Mouse (Mus musculus): ENCODE results near the gene Kcnd3. TPM values are rescaled to one million over a fixed set of nuclear protein-coding genes. Genes with fewer than 3 reads are reported as not detected.

Kcnd3 gene
- polyA plus RNA-seq, 1 experiment, result 0.58 TPM

GRCm38 (mm10) chr3:105408211-105408610 is 43.9 kb upstream of the Kcnd3 start:
- WGBS, result 90% methylated on average over 3 of the region's 3 CpGs
- Histone ChIP-seq H3K4me1 (replicated peaks; ENCODE audit: control insufficient read depth, insufficient read depth, low read length) (no peaks in the 10 kb centered on the region), H3K27ac (ENCODE audit: control insufficient read depth, insufficient read depth, low read length) (no peak overlapping the region), H3K4me3 (ENCODE audit: control insufficient read depth, insufficient read depth, low read length) (no peak overlapping the region), H3K36me3 (ENCODE audit: control insufficient read depth, insufficient read depth, low read length) (no peaks in the 10 kb centered on the region), H3K27me3 (ENCODE audit: control insufficient read depth, insufficient read depth, low read length) (no peaks in the 10 kb centered on the region)
- DNase-seq, result no peak
- TF ChIP-seq POLR2A (IDR thresholded peaks at IDR 0.05; ENCODE audit: control insufficient read depth, extremely low read depth, insufficient read depth, low read length, poor library complexity), result no peak
- no peak for TF ChIP-seq CTCF (IDR thresholded peaks at IDR 0.05; ENCODE audit: borderline replicate concordance, control insufficient read depth, extremely low read depth, insufficient read depth, low read length, poor library complexity)

GRCm38 (mm10) chr3:105410810-105411209 is 41.3 kb upstream of the Kcnd3 start:
- H3K27me3 ChIP-seq (ENCODE audit: control insufficient read depth, insufficient read depth, low read length), result no peaks in the 10 kb centered on the region
- 96% methylated on average over 5 of the region's 5 CpGs for WGBS
- H3K27ac ChIP-seq (ENCODE audit: control insufficient read depth, insufficient read depth, low read length), result no peak overlapping the region
- no peaks in the 10 kb centered on the region for H3K4me1 ChIP-seq (replicated peaks; ENCODE audit: control insufficient read depth, insufficient read depth, low read length)
- DNase-seq, result no peak
- H3K4me3 ChIP-seq (ENCODE audit: control insufficient read depth, insufficient read depth, low read length), result no peak overlapping the region
- H3K36me3 ChIP-seq (ENCODE audit: control insufficient read depth, insufficient read depth, low read length), result no peaks in the 10 kb centered on the region
- TF ChIP-seq POLR2A (IDR thresholded peaks at IDR 0.05; ENCODE audit: control insufficient read depth, extremely low read depth, insufficient read depth, low read length, poor library complexity) (no peak), CTCF (IDR thresholded peaks at IDR 0.05; ENCODE audit: borderline replicate concordance, control insufficient read depth, extremely low read depth, insufficient read depth, low read length, poor library complexity) (no peak)

GRCm38 (mm10) chr3:105411776-105412175 is 40.4 kb upstream of the Kcnd3 start:
- no peaks in the 10 kb centered on the region for H3K36me3 ChIP-seq (ENCODE audit: control insufficient read depth, insufficient read depth, low read length)
- no peak overlapping the region for H3K27ac ChIP-seq (ENCODE audit: control insufficient read depth, insufficient read depth, low read length)
- TF ChIP-seq CTCF (IDR thresholded peaks at IDR 0.05; ENCODE audit: borderline replicate concordance, control insufficient read depth, extremely low read depth, insufficient read depth, low read length, poor library complexity) (no peak), POLR2A (IDR thresholded peaks at IDR 0.05; ENCODE audit: control insufficient read depth, extremely low read depth, insufficient read depth, low read length, poor library complexity) (no peak)
- DNase-seq, result no peak
- no peak overlapping the region for H3K4me3 ChIP-seq (ENCODE audit: control insufficient read depth, insufficient read depth, low read length)
- H3K4me1 ChIP-seq (replicated peaks; ENCODE audit: control insufficient read depth, insufficient read depth, low read length), result no peaks in the 10 kb centered on the region
- H3K27me3 ChIP-seq (ENCODE audit: control insufficient read depth, insufficient read depth, low read length), result no peaks in the 10 kb centered on the region
- WGBS, result 91% methylated on average over 4 of the region's 4 CpGs

GRCm38 (mm10) chr3:105412229-105412628 is 39.9 kb upstream of the Kcnd3 start:
- no peaks in the 10 kb centered on the region for H3K27me3 ChIP-seq (ENCODE audit: control insufficient read depth, insufficient read depth, low read length)
- no peaks in the 10 kb centered on the region for H3K36me3 ChIP-seq (ENCODE audit: control insufficient read depth, insufficient read depth, low read length)
- no peaks in the 10 kb centered on the region for H3K4me1 ChIP-seq (replicated peaks; ENCODE audit: control insufficient read depth, insufficient read depth, low read length)
- no peak overlapping the region for H3K4me3 ChIP-seq (ENCODE audit: control insufficient read depth, insufficient read depth, low read length)
- no peak overlapping the region for H3K27ac ChIP-seq (ENCODE audit: control insufficient read depth, insufficient read depth, low read length)
- TF ChIP-seq POLR2A (IDR thresholded peaks at IDR 0.05; ENCODE audit: control insufficient read depth, extremely low read depth, insufficient read depth, low read length, poor library complexity), result no peak
- no peak for TF ChIP-seq CTCF (IDR thresholded peaks at IDR 0.05; ENCODE audit: borderline replicate concordance, control insufficient read depth, extremely low read depth, insufficient read depth, low read length, poor library complexity)
- no peak for DNase-seq
- whole genome bisulfite sequencing, result 89% methylated on average over 2 of the region's 2 CpGs

- H3K36me3 ChIP-seq (ENCODE audit: control insufficient read depth, insufficient read depth, low read length), result no peaks in the 10 kb centered on the region
- no peak for TF ChIP-seq CTCF (IDR thresholded peaks at IDR 0.05; ENCODE audit: borderline replicate concordance, control insufficient read depth, extremely low read depth, insufficient read depth, low read length, poor library complexity)
- TF ChIP-seq POLR2A (IDR thresholded peaks at IDR 0.05; ENCODE audit: control insufficient read depth, extremely low read depth, insufficient read depth, low read length, poor library complexity), result no peak
- no peak overlapping the region for H3K27ac ChIP-seq (ENCODE audit: control insufficient read depth, insufficient read depth, low read length)
- no peaks in the 10 kb centered on the region for H3K27me3 ChIP-seq (ENCODE audit: control insufficient read depth, insufficient read depth, low read length)
- no peaks in the 10 kb centered on the region for H3K4me1 ChIP-seq (replicated peaks; ENCODE audit: control insufficient read depth, insufficient read depth, low read length)
- H3K4me3 ChIP-seq (ENCODE audit: control insufficient read depth, insufficient read depth, low read length), result no peak overlapping the region
- no peak for DNase-seq
Measured at GRCm38 (mm10) chr3:105412681-105413080, 39.4 kb upstream of the Kcnd3 start.

GRCm38 (mm10) chr3:105418441-105418840 is 33.7 kb upstream of the Kcnd3 start:
- no peaks in the 10 kb centered on the region for H3K36me3 ChIP-seq (ENCODE audit: control insufficient read depth, insufficient read depth, low read length)
- H3K4me1 ChIP-seq (replicated peaks; ENCODE audit: control insufficient read depth, insufficient read depth, low read length), result no peaks in the 10 kb centered on the region
- H3K27me3 ChIP-seq (ENCODE audit: control insufficient read depth, insufficient read depth, low read length), result no peaks in the 10 kb centered on the region
- 94% methylated on average over 1 of the region's 1 CpGs for WGBS
- no peak overlapping the region for H3K27ac ChIP-seq (ENCODE audit: control insufficient read depth, insufficient read depth, low read length)
- TF ChIP-seq POLR2A (IDR thresholded peaks at IDR 0.05; ENCODE audit: control insufficient read depth, extremely low read depth, insufficient read depth, low read length, poor library complexity), result no peak
- no peak for TF ChIP-seq CTCF (IDR thresholded peaks at IDR 0.05; ENCODE audit: borderline replicate concordance, control insufficient read depth, extremely low read depth, insufficient read depth, low read length, poor library complexity)
- DNase-seq, result no peak
- H3K4me3 ChIP-seq (ENCODE audit: control insufficient read depth, insufficient read depth, low read length), result no peak overlapping the region

- H3K4me3 ChIP-seq (ENCODE audit: control insufficient read depth, insufficient read depth, low read length), result no peak overlapping the region
- TF ChIP-seq CTCF (IDR thresholded peaks at IDR 0.05; ENCODE audit: borderline replicate concordance, control insufficient read depth, extremely low read depth, insufficient read depth, low read length, poor library complexity) (no peak), POLR2A (IDR thresholded peaks at IDR 0.05; ENCODE audit: control insufficient read depth, extremely low read depth, insufficient read depth, low read length, poor library complexity) (no peak)
- no peaks in the 10 kb centered on the region for H3K27me3 ChIP-seq (ENCODE audit: control insufficient read depth, insufficient read depth, low read length)
- peak; percentile 2 for DNase-seq
- H3K27ac ChIP-seq (ENCODE audit: control insufficient read depth, insufficient read depth, low read length), result no peak overlapping the region
- H3K4me1 ChIP-seq (replicated peaks; ENCODE audit: control insufficient read depth, insufficient read depth, low read length), result no peaks in the 10 kb centered on the region
- no peaks in the 10 kb centered on the region for H3K36me3 ChIP-seq (ENCODE audit: control insufficient read depth, insufficient read depth, low read length)
Measured at GRCm38 (mm10) chr3:105422391-105422790, 29.7 kb upstream of the Kcnd3 start.

All from thymus, adult 2 months (tissue).